Mouse (Mus musculus): ENCODE measurements around the gene Tk1.
A peak's percentile ranks its signal among the peaks of the same experiment; 100 is the strongest.
"Not testable (repeated sequence)": the region's sequence is repeated elsewhere in the genome, so short reads cannot be mapped to it uniquely, and the experiment has no call there.

Gene Tk1

DNA sequence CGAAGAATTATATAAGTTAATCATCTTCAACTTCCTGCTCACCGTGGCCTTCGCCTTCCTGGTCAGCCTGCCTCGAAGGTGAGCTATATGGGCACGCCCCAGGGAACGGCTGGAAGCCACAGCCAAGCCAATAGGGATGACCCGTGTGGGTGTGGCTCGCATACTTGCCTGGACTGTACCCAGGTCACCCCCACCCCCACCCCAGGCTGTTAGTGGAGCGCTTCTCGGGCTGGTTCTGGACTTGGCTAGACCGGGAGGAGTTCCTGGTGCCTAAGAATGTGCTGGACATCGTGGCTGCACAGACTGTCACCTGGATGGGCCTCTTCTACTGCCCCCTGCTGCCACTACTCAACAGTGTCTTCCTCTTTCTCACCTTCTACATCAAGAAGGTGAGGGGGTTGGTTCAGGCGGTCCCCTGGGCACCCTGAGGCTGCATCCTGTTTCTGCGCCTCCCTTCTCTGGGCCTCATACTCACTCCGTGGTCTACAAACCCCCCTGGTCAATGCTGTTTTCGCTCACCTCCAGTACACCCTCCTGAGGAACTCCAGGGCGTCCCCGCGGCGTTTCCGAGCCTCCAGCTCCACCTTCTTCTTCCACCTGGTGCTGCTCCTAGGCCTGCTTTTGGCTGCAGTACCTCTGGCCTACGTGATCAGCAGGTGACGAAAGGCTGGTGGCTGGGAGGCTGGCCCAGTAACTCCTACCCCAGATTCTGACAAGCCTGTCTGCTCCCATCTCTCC is 35.0 kb downstream of the Tk1 start:
- peak; percentile 55 to 70 for DNase-seq (ENCODE audit: low spot score in 2 of 2)

- peak; percentile 60 to 73 for DNase-seq (ENCODE audit: low spot score in 2 of 2)
Measured at GRCm38 (mm10) chr11:117790286-117790685, 35.6 kb downstream of the Tk1 start.

DNA sequence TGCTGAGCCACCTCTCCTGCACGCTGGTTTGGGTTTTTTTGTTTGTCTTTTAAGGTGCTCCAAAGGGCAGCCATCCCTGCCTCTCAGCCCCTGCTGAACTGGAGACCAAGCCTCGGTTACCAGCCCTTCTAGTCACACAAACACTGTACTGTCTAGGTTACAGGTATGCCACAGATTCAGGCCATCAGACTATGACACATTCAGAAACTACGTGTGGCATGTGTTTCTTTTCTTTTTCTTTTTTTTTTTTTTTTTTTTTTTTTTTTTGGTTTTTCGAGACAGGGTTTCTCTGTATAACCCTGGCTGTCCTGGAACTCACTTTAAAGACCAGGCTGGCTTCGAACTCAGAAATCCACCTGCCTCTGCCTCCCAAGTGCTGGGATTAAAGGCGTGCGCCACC is 37.4 kb downstream of the Tk1 start:
- not testable (repeated sequence) for DNase-seq (ENCODE audit: low spot score in 2 of 2)

DNA sequence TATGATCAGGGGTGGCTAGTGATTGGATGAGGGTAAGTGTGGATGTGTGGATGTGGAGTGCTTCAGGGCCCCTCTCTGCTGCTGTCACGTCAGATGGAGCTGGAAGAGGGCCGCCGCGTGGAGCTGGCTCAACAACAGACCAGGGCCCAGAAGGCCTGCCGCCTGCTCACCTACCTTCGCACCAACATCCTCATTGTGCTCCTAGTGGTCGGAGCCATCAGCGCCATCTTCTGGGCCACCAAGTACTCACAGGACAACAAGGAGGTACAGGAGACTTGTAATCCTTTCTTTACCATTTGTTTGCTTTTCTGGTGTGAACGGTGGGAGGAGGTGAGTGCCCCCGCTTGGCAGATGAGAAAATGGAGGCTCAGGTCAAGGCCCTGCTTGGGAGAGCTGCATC is 39.6 kb downstream of the Tk1 start:
- peak in 1 of 2 experiments; percentile 55 for DNase-seq (ENCODE audit: low spot score in 2 of 2)

- peak in 1 of 2 experiments; percentile 34 for DNase-seq (ENCODE audit: low spot score in 2 of 2)
Measured at GRCm38 (mm10) chr11:117783683-117784309, 42.1 kb downstream of the Tk1 start.

- peak in 1 of 2 experiments; percentile 31 for DNase-seq (ENCODE audit: low spot score in 2 of 2)
Measured at GRCm38 (mm10) chr11:117783089-117783488, 42.8 kb downstream of the Tk1 start.

GRCm38 (mm10) chr11:117782705-117783034 is 43.2 kb downstream of the Tk1 start:
- no peak for DNase-seq (ENCODE audit: low spot score in 2 of 2)

DNA sequence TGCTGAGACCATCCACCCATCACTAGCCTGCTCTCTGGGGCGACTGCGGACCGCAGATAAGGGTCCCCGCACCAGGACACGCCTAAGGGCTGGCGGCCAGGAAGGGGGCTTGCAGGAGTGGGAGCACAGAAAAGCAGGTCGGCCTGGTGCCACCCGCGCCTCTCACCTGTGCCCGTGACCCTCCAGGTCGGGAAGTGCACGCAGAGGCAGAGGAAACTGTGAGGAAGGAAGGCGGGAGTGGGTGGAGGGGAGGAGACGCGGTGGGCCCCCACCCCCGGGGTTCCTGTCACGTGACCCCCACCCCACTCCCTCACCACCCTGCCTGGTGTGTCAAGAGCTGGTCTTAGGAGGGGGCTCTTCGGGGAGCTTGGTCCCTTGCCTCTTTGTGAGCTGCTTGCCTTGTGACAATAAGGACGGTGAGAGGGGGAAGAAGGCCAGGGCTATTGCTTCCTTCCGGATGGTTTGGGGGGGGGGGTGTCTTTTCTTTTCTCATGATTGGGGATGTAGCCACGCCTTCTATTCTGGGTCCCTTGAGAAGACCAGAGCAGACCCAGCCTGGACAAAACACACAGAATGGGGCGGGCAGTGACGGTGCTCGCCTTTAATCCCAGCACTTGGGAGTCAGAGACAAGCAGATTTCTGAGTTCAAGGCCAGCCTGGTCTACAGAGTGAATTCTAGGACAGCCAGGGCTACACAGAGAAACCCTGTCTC is 43.7 kb downstream of the Tk1 start, which contains the start of the genes Tmc8 and Tmc6:
Tmc8 (plus strand) TSS at position 84 of the 712 bp plus-strand sequence.
Tmc6 (minus strand) TSS at position 206 of the 712 bp plus-strand sequence.
- no peak for DNase-seq (ENCODE audit: low spot score in 2 of 2)

DNA sequence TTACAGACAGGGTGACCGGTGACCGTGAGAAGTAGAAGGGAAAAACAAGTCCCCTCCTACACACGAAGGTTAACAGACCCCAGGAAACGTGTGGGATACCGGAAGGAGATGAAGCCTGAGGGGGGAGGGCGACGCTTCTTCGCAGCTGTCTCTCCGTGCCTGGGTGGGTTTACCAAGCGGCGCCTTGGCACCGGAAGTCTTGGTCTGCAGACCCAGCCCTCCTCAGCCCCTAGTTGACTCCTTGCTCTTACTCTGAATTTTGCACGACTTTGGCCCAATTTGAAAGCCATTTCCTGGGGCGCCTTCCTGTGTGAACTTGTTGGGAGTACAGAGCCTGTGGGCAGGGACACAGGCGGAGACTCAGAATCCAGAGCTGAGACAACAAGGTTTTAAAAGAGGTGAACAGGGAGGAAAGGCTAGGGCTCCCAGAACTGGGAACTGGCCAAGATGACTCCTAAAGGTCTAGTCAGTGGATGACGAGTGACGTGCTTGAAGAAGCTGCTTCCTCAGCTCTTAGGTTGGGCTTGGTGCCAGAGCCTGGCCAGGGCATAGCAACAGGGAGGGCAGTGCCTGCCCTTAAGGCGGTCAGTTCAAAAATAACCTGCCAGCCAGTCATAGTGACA is 44.6 kb downstream of the Tk1 start:
- peak; percentile 57 to 64 for DNase-seq (ENCODE audit: low spot score in 2 of 2)

GRCm38 (mm10) chr11:117780582-117781111 is 45.2 kb downstream of the Tk1 start:
- DNase-seq (ENCODE audit: low spot score in 2 of 2), result peak; percentile 81 to 90

DNA sequence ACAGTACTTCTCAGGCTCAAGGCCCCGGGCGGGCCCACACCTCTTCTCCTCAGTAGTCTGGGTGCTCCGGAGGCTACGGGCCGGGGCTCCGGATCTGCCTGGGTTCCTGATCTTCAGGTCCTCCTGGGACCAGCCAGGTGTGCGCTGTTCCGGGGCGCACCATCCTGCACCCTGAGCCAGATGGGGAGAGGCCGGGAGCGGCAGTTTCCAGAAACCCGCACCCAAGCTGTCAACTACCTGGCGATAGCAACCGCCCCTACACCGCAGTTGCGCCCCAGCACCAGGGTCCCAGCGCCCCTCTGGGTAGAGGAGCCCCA is 45.7 kb downstream of the Tk1 start:
- DNase-seq (ENCODE audit: low spot score in 2 of 2), result peak in 1 of 2 experiments; percentile 76

DNA sequence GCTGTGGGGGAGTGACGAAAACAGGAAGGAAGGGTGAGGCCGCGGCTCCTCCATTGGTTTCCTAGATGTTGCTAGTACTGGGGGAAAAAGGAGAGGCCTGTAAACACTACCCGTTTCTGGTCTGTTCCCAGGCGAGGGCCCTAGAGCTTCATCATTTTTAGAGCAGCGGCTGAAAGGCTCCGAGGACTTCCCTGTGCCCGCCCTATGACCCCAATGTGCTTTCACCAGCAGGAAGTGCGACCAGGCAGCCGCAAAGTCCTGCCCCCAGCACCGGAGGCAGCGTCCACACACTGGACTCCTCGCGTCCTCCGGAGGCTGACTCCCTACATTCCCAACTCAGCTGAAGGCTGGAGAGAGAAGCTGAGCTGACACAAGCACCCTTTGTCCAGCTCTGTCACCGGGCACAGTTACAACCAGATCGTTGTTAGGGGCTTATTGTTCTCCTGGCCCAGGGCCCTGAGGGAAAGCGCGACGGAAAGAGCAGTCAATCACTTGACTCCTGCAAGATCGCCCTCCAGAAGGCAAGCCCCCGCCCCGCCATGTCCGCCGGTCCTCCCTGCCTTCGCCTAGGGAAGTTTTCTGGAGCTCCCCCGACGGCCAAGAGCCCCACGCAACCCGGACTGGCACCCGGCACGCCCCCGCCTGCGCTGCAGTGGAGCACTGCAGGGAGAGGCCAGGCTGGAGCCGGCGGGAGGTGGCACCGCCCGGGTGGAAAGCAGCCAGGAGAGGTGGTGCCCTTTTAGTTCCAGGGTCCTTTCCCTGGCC is 46.3 kb downstream of the Tk1 start:
- DNase-seq (ENCODE audit: low spot score in 2 of 2), result peak; percentile 63 to 65

DNA sequence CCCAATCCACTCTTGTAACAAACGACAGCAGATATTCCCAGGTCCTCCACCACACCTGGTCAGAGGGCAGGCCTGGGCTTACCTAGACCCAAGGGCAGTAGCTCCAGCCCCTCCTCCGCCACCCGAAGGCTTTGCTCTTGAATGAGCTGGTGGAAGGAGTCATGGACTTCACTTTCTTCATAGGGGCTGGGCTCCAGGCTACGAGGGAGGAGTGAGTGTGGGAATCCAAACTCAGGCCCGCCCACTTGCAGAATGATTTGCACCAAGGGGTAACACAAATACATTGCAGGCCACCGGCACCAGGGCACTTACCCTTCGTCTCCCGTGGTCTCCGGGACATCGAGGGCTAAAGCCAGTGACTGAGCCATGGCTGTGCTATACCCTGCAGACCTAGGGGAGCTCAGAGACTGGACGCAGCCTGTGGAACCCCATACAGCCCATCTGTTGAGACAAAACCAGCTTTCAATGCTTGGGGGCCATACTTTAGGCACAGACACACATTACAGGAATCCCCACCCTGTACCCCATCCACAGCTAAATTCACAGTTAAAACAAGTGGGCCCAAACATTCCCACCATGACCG is 47.0 kb downstream of the Tk1 start:
- DNase-seq (ENCODE audit: low spot score in 2 of 2), result peak in 1 of 2 experiments; percentile 29

GRCm38 (mm10) chr11:117778031-117778430 is 47.9 kb downstream of the Tk1 start:
- DNase-seq (ENCODE audit: low spot score in 2 of 2), result no peak

- no peak for DNase-seq (ENCODE audit: low spot score in 2 of 2)
Measured at GRCm38 (mm10) chr11:117777111-117777510, 48.8 kb downstream of the Tk1 start.

GRCm38 (mm10) chr11:117776085-117776792 is 49.7 kb downstream of the Tk1 start:
- DNase-seq (ENCODE audit: low spot score in 2 of 2), result no peak

- no peak for DNase-seq (ENCODE audit: low spot score in 2 of 2)
Measured at GRCm38 (mm10) chr11:117775540-117775939, 50.4 kb downstream of the Tk1 start.

DNA sequence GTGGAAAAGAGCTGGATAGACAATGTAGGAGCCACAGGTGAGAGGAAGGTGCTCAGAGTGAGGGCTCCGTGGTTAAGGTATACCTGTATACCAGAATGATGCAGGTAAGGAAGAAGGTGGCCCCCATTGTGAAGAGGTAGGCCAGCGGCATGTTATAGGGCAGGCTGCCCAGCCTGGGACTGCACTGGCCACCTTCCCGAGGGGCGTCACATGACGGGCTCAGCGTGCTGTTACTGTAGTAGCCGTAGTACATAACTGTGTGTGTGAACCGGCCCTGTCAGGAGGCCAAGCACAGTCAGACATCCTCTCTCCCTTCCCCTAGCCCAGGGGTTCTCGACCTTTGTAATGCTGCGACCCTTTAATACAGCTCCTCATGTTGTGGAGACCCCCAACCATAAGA is 51.0 kb downstream of the Tk1 start:
- no peak for DNase-seq (ENCODE audit: low spot score in 2 of 2)

GRCm38 (mm10) chr11:117772352-117772751 is 53.5 kb downstream of the Tk1 start:
- no peak for DNase-seq (ENCODE audit: low spot score in 2 of 2)

GRCm38 (mm10) chr11:117770407-117770806 is 55.5 kb downstream of the Tk1 start:
- DNase-seq (ENCODE audit: low spot score in 2 of 2), result no peak

Data from urinary bladder, adult 18-20 months (tissue).